Mouse (Mus musculus) testis, adult 2 months (tissue): ENCODE measurements around the gene Usp7. TPM values are rescaled to one million over a fixed set of nuclear protein-coding genes. Genes with fewer than 3 reads are reported as not detected.

Source experiments
- H3K27ac ChIP-seq: fragments of 200-500 bp; 2 replicates; pipeline ENCODE4 v1.5.1; 2012; ENCODE audit warnings: low read depth, low read length; ENCODE audit not compliant: control insufficient read depth, insufficient read depth
- H3K27me3 ChIP-seq: fragments of 200-500 bp; 2 replicates; pipeline ENCODE4 v1.6.1; 2012; ENCODE audit warnings: mild to moderate bottlenecking, low read length, moderate library complexity; ENCODE audit not compliant: control insufficient read depth, insufficient read depth
- H3K36me3 ChIP-seq: fragments of 200-500 bp; 2 replicates; pipeline ENCODE4 v1.6.1; 2012; ENCODE audit warnings: mild to moderate bottlenecking, low read length; ENCODE audit not compliant: control insufficient read depth, insufficient read depth
- H3K4me1 ChIP-seq: fragments of 200-500 bp; 2 replicates; pipeline ENCODE4 v1.6.1; 2012; ENCODE audit warnings: low read length; ENCODE audit not compliant: control insufficient read depth, insufficient read depth
- H3K4me3 ChIP-seq: fragments of 200-500 bp; 2 replicates; pipeline ENCODE4 v1.5.1; 2012; ENCODE audit warnings: low read depth, mild to moderate bottlenecking, low read length, moderate library complexity, mixed read lengths; ENCODE audit not compliant: control insufficient read depth
- CTCF ChIP-seq: fragments of 200-500 bp; IDR thresholded peaks from 2 replicates; pipeline ENCODE4 v1.5.1; 2012; ENCODE audit warnings: low read depth, mild to moderate bottlenecking, inconsistent platforms, low read length, moderate library complexity; ENCODE audit not compliant: control insufficient read depth, insufficient read depth, insufficient replicate concordance
- POLR2A ChIP-seq: fragments of 200-500 bp; IDR thresholded peaks from 2 replicates; pipeline ENCODE4 v1.6.1; 2012; ENCODE audit warnings: low read depth, mild to moderate bottlenecking, inconsistent platforms, low read length, moderate library complexity; ENCODE audit not compliant: control insufficient read depth
- polyA plus RNA-seq: library from polyadenylated mRNA; depleted of rRNA; stranded (reverse); fragments of >200 nt; gene quantifications from 2 replicates; pipeline ENCODE4 v1.2.3, GENCODE M21; 2012; rRNA removed

Gene Usp7
- polyA plus RNA-seq, 1 experiment = 61.5 TPM

DNA sequence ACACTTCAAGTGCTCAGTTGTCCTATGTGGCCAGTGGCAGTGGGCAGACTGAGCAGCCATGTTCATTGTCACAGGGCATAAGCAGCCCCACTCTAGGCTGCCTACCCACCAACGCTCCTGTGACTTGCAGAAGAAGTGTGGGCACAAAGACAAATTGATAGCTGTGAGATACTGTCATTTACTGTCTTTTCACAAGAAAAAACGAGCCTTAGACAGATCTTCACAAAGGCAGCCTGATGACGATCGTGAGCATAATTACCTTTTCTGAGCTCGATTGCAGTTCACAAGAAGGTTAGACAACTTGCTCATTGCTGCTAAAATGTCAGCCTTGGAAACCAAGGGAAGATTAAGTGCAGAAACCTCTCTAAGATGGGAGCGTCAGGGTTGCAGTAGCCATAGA, 137.0 kb downstream of the Usp7 start:
- Histone ChIP-seq H3K4me1 (no peaks in the 10 kb centered on the region), H3K36me3 (peaks cover 2% of the 10 kb centered on the region), H3K4me3 (no peak overlapping the region), H3K27me3 (no peaks in the 10 kb centered on the region), H3K27ac (no peak overlapping the region)
- TF ChIP-seq POLR2A (no peak), CTCF (no peak)

DNA sequence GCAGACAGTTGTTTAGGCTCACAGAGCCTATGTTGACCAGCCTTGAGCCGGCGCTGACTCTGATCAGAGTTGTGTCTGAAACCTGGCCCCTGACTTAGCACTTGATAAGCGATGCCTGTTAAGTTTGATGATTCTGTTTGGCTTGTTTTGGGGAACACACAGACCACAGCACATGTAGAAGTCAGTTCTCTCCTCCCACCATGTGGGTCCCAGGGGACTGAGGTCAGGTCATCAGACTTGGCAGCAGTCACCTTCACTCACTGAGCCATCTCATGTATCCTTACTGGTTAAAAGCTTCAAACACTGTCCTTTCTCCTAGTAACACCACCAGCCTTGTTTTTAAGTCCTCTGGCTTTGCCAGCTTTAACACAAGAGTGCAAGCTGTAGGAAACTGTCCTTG, 142.1 kb downstream of the Usp7 start:
- no peak overlapping the region for H3K27ac ChIP-seq
- no peaks in the 10 kb centered on the region for H3K4me1 ChIP-seq
- no peak overlapping the region for H3K4me3 ChIP-seq
- no peaks in the 10 kb centered on the region for H3K27me3 ChIP-seq
- H3K36me3 ChIP-seq = peaks cover 1% of the 10 kb centered on the region
- TF ChIP-seq CTCF = no peak
- no peak for TF ChIP-seq POLR2A

DNA sequence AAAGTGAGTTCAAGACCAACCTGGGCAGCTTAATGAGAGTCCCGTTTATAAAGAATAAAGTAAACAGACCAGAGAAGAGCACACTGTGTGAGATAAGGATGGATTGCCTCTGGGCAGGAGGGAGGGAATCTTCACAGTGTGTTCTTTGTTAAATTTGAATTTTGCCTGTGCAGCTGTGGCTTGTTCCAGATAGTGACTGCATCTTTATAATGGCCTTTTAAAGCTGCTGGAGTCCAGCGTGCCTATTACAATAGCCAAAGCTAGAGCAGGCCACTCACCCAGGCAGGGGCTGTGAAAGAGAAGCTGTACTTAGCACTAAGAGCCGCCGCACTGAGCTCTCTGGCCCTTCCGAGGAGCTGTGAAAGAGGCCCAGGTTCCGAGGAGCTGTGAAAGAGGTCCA, 146.6 kb downstream of the Usp7 start:
- no peaks in the 10 kb centered on the region for H3K27me3 ChIP-seq
- H3K36me3 ChIP-seq = peaks cover 6% of the 10 kb centered on the region
- no peak for TF ChIP-seq POLR2A
- no peak for TF ChIP-seq CTCF
- H3K4me1 ChIP-seq = no peaks in the 10 kb centered on the region
- H3K27ac ChIP-seq = peak overlapping the region; percentile 44
- H3K4me3 ChIP-seq = no peak overlapping the region

DNA sequence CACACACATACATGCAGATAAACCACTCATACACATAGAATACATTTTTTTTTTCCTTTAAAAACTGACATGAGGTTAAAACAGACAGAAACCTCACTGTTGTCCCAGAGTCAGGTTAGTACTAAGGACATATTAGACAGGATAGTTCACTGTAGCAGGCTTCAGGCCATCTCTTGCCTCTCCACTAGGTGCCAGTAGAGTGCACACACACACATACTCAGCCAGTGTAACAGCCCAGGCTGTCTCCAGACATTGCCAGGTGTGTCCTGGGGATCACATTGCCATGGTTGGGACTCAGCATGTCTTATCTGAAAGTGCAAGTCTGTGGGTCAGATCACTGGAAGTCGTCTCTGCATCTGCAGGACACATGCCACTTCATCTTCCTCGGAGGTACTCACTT, 148.3 kb downstream of the Usp7 start:
- peaks cover 6% of the 10 kb centered on the region for H3K36me3 ChIP-seq

More for the DNA sequence above, 148.3 kb downstream of the Usp7 start:
- Histone ChIP-seq H3K27ac (no peak overlapping the region), H3K4me3 (no peak overlapping the region), H3K27me3 (no peaks in the 10 kb centered on the region), H3K4me1 (no peaks in the 10 kb centered on the region)
- TF ChIP-seq CTCF = peak; percentile 65; the same call in 1 of the 2 replicates
- TF ChIP-seq POLR2A = no peak

Other genes with a start within 250 kb of the Usp7 start
- gene Pmm2, start 154.6 kb downstream of the Usp7 start, polyA plus RNA-seq = 58.5 and 60.2 TPM in 2 replicates
- 11.0 and 11.1 TPM in 2 replicates for gene Tmem186, start 154.6 kb downstream of the Usp7 start, polyA plus RNA-seq
- gene Carhsp1, start 120.2 kb downstream of the Usp7 start, polyA plus RNA-seq = 80.6 and 91.0 TPM in 2 replicates
- gene Gm5767, start 111.5 kb downstream of the Usp7 start, polyA plus RNA-seq = 526 and 543 TPM in 2 replicates
- gene 1810013L24Rik, start 37.8 kb upstream of the Usp7 start, polyA plus RNA-seq = 34.8 and 46.6 TPM in 2 replicates